Mouse (Mus musculus) cerebellum, postnatal 14 days (tissue): ENCODE results near the gene Dcn.

Experiments used
- DNase-seq, 2 experiments: peaks; one replicate each; pipeline ENCODE4 v3.0.0; 2021; ENCODE audit warnings: mixed read lengths in 2 of 2

Gene Dcn

DNA sequence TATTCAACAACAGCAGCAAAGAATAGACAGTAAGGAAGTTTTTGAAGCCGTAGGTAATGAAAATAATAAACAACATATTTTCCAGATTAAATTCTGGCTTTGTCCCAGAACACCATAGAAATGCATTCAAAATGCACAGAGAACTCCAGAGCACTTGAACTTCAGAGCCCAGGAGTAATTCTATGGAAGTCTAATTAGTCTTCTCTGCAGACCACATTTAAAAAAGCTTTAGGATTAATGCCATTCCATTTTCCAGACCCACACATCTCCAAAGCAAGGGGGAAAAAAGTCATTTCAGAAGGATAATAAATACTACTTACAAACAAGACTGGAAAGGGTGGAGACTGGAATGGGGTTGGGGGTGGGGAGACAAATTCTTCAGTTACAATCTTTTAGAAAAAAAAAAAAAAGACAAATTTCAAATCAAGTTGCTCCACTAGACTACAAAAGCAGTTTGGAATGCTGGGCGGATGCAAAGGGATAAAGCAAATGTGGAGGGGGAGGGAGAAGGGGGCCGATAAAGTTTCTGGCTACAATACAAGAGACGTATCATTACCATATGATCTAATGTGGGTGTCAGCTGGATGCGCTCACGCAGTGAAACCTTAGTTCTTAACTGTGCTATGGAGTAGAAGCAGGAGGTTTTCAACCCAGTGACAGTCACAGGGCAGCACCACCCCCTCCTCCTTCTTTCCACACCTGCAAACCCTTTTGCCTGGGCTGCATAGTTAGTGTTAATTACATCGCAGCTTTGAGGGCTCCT lies at the start of gene Dcn:
Gene Dcn (plus strand): TSS at position 606 of the 763 bp plus-strand sequence.
- peak in 1 of 2 experiments; percentile 1 for DNase-seq

DNA sequence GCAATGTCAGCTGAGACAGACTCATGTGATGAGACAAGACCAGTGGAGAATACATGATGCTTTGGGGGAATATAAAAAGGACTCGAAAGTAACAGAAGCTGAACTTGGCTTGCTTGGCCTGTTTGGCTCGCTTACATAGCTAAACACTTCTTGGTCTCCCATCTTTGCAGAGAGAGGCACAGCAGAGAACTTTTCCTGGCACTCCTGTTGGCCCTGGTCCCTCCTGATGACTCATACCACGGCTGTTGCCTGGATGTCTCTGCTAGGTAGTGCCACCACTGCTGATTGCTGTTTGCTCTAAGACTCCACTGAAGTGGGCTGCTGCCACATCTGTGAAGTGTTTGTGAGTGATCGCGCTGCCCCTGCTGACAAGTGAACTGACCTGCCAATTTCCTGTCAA lies 42.7 kb upstream of the Dcn start:
- DNase-seq, result peak; percentile 24 to 27

DNA sequence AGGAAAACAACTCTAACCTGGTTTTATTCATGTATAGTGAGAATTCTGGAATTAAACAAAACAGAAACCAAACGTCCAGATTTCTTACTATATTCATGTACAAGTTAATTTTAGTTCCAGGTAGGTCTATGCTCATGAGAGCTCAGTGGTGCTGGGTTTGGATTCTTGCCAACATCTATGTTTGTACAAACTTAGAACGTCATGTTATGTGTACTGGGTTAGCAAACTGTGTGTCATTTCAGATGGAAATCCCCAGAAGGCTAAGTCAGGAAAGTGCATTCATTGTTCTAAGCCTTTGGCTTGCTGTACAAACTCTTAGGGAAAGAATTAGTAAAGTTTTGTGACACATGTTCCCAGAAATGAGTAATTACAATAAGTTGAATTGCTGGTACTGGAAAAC lies 37.1 kb upstream of the Dcn start:
- no peak for DNase-seq

DNA sequence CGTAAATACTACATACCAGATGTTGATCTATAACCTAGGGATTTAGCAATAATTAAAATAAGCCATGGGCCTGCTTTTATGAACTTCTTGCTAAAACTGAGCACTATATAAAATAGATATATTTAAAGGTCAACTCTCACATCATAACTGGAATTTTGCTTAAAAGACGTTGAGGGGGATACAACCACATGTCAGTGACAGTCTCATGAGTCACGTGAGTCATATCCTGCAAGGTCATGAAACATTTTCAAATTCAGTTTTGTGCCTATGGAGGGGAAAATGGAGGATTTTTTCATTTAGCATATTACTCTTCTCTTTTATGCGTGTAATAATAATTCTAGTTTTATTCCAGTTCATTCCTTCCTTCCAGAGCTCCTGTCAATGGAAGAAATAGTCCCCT lies 32.9 kb upstream of the Dcn start:
- no peak for DNase-seq

DNA sequence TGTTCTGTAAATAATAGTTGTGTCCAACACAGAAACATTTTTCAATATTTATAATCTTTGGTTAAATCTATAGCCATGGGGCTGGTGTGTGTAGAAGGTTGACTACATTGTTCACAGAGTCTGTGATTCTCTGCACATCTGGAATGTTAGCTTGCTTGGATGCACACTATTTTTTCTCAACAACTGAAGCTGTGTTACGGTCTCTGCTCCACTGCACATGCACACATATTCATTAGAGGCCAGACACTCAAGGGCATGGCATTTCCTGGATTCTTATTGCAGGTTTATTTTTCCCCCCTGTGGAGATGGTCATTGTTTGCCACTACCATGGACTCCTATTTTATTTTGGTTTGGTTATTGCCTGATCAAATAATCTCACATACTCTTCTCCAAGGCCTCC lies 26.5 kb upstream of the Dcn start:
- DNase-seq, result no peak

DNA sequence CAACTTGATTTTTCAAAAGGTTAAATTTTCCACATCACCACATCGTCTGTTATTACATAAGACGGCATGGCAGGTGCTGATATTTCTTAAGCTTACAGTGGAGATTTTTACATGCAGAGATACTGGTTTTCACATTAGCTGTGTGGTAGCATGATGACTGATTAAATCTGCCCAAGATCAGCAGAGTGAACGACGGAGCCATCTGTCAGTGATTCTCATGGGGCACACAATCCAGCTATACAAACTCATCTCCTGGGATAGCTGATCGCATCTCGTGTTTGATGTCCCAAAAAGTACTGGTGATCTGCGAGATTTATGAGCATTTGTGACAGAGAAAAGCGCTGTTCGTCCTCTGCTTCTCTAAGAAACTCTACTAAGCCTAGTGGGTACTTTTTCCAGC lies 25.9 kb upstream of the Dcn start:
- DNase-seq, result peak in 1 of 2 experiments; percentile 17

DNA sequence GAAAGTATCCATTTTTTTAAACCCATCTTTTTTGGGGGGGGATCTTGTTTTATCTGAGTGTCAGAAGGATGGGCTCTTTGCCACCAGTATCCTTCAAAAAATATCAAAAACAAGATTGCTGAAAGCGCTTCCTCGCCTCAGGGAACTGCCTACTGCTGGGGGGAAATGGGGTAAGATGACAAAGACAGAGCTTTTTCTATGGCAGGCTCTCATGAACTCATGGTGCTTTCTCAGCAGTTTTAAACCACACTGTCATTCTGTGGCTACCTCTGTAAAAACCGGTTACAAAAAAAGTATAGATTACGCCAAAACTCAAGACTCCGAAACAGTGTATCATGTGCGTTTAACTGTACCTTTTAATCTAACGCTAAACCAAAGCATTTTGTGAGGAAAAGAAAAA lies 22.4 kb upstream of the Dcn start:
- no peak for DNase-seq

DNA sequence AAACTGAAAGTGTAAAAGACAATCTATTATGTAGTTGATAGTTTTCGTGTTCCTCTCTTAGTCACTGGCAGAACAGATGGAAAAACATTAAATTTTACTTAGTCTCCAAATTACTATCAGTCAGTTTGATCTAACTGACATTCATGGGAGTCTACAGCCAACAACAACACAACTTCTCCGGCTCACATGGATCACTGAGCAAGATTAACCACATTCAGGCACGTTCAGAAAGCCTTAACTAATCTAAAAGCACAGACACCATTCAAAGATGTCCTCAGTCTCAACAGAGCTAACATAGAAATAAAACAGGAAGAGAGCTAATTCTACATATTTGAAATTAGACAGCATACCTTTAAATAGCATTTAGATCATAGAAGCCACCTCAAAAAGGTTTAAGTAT lies 12.6 kb upstream of the Dcn start:
- no peak for DNase-seq

DNA sequence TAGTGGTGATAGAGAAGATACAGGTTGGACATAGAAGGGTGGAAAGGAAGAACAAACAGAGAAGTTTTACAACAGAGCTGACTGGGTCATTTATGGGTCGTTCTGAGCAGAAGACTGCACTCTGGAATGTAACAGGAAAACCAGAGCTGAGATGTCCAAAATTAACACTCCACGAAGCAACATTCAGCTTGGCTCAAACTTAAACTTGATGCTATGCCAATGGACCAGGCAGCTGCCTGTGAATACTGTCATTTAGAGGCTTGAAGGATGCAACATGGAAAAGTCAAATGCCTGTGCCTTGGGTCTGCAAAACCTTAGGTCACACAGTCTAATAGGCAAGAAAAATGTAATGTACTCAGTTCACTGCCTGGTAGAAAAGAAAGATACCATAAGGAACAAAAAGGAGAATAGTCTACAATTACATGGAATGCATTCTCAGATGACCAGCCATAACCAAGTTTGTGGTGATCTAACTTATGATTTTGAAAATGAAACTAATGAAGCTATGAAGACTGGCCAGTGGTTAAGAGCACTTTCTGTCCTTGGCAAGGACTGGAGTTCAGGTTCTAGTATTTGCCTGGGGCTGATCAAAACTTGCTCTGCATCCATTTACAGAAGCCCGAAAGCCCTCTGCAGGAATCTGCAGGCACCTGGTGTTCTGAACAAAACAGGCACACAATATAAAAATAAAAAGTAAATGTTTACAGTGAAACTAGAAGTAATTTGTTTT lies 9.8 kb upstream of the Dcn start:
- peak in 1 of 2 experiments; percentile 18 for DNase-seq

DNA sequence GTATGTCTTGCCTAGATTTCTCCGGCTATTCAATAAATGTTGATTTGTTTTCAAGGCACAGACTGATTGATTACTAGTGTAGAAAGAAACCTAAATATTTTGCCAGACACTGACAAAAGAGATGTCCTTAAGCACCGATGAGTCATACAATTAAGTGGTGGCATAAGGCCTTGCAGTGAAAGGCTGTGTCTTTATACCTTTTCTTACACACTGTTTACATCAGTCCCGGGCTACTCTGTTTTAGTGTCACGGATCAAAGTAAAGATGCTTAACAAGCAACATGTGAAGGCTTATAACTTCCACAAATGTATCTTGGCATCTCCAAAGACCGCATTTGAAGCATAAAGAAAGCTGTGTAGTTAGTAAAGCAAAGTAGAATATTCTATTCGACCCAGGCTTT lies 3.9 kb upstream of the Dcn start:
- no peak for DNase-seq

DNA sequence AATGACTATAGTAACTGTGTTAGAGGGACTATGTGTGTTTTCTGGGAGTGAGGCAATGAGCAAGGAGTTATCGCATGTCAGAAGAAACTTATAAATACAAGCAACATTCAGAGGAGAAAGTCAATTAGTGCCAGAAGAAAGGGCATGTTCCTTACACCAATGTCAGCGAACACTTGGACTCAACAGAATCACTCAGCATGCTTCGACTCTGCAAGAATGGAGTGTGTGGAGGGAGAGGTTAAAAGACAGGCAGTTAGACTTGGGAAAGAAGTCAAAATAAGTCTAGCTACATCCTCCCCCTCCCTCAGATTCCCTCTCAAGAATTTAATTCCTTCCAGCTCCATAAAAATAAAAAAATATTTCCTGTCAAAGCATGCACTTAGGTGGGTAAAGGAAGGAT lies 1.1 kb upstream of the Dcn start:
- no peak for DNase-seq

DNA sequence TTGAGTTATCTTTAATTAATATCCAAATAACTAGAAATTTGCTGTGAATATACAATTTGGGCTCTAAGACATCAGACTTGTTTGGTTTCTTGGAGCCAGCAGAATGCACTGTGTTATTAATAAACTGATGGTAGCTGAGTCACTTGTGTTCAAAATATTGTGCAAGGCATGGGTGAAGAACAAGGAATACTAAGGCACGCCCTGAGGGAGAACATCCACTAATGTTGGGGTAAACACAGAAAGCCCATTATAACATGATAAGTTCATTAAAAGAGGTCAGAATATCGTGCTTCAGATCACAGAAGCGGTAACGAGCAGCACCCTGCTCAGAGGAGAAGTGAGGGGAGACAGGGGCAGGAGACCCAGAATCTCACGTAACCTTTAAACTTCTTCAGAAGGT lies 2.7 kb downstream of the Dcn start:
- no peak for DNase-seq

DNA sequence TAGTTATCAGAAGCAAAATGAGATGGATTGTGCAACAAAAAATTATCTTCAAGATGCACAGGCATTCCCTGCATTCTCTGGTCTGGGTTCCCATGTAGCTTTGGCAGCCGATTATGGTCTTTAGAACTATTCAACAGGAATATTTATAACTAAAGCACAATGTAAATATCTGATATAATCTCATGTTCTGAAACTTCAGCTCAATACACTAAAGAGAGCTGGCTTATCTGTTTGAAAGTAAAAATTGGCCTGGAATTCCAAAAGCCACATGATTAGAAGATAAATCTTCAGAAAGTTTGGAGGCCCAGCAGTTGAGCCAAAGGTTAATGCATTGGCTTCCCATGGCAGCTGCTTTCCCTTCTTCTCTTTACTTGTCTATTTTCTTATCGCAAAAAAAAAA lies 4.6 kb downstream of the Dcn start:
- DNase-seq, result no peak

DNA sequence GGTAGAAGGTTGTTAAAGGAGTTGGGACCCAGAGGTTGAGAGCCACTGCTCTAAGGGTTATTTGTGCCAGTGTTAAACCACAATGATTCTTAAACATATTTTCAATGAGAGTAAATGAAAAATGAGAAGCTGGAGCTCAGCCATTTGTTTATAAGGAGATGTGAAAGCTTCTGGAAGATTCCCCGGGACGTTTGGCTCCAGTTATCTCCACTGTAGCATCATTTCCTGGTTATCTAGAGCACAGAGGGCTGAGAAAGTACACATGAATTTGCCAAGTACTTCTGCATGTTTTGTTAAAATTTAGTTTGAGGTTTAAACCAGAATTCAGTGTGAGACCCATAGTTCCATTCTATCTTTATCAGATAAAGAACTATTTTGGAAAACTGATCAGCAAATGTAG lies 5.7 kb downstream of the Dcn start:
- DNase-seq, result no peak

DNA sequence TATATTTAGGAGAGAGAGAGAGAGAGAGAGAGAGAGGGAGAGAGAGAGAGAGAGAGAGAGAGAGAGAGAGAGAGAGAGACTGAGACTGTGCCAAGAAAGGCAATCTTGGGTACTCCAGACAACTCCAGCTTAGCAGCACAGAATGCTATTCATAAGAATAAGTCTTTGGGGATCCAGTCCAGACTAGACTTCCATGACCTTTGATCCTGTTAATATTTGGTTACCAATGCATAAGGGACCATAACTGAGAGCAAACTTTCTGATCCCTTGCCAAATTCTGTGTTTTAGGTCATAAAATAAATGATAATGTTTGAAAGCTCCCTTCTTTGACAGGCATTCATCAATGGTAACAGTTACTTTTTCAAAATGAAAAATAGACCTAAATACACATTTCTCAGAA lies 6.7 kb downstream of the Dcn start:
- no peak for DNase-seq

DNA sequence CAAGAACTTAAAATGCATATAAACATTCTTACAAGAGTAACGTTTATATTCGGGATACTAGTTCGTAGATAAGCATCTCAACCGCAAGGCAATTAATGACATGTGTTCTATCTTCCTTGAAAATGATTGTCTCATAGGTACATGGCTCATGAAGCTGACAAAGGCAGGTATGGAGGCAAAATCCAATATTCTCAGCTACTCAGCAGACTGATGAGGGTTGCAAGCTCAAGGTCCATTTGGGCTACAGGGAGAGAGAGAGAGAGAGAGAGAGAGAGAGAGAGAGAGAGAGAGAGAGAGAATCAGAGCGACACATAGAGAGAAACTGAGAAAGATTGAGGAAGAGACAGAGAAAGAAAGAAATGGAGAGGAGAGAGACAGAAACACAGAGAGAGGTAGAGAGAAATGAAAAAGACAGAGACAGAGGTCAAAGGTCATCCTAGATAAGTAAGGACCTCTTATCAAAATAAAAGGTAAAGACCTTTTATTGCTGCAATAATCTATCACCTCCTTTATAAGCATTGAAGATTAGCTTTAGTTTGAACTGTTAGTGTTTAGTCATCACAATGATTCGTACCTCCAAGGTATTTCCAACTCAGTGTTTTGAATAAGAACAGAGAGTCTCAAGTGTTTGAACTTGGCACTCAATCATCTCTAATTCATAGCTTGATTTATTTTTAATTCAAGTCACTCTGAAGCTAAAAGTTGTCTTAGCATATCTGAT lies 8.0 kb downstream of the Dcn start:
- DNase-seq, result no peak

DNA sequence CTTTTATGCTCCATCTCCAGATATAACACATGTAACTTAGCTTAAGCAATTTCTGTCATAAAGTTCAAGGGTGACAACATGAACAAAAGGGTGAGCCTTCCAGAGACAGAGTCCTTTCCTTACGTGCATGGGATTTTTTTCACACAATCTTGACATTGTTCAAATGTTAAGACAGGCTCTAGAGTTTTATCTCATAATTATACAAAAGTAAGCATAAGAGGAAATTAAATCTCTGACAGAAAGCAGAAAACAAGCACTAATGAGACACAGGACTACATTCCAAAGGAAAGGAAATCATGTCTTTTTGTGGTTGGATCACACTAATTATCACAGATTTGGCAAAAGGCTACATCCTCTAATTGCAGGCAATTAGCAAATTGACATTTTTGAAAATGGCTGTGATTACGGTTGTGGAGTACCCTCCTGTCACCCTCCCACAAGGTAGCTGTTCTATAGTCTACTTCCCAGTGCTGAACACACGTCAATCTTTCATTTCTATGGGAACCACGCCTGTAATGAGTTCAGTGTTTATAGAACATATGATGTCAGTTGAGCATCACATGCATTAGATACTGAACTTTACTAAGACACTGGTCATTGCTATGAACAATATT lies 13.1 kb downstream of the Dcn start:
- no peak for DNase-seq

DNA sequence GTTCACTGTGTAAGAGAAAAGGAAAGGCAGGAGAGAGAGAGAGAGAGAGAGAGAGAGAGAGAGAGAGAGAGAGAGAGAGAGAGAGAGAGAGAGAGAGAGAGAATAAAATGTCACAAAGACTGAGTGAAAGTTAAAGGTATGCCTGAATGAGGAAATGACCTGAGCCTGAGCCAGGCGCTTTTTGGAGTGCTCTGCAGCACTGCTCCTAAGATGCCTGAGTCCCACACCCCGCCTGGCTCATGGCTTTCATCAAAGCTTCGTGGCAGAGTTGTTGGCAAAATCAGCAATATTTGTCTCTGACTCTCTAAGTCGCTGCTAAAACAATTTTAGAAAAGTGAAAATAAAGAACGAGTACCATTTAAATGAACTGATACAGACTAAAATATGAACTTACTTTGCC lies 18.2 kb downstream of the Dcn start:
- DNase-seq, result no peak

DNA sequence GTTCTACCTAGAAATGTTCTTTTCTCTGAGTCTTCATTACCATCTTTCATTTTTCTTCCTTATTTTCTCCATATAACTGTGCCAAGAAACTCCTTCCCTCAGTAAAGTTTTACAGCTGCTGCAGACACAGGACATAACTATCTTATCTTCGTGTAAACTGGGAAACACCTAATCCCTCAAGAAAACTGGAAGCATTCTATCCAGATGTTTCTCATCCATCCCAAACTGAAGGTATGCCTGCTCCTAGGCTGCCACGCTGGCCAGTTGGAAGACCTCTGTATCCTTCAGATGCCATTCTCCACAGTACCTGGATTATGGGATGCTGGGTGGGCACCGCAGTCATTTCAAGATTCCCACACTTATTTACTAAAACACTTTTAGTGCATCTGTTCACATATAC lies 44.0 kb downstream of the Dcn start:
- DNase-seq, result no peak

DNA sequence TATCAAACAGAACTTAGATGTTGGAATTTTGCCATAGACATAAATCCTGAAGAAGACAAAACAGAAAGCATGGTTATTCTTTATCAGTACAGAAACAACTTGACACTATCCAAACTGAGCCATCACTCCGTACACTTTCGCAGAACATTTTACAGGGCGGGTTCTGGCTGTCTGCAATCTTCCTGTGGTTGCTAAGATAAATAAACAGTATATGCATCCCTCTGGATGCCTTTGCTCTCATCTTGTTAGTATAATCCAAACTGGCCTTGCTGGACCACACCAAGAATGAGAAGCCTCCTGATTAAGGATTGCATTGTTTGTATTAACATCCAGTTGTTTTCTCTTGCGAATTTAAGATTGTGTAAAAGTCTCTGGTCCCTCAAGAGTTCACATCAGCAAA lies 56.3 kb downstream of the Dcn start:
- DNase-seq, result no peak

DNA sequence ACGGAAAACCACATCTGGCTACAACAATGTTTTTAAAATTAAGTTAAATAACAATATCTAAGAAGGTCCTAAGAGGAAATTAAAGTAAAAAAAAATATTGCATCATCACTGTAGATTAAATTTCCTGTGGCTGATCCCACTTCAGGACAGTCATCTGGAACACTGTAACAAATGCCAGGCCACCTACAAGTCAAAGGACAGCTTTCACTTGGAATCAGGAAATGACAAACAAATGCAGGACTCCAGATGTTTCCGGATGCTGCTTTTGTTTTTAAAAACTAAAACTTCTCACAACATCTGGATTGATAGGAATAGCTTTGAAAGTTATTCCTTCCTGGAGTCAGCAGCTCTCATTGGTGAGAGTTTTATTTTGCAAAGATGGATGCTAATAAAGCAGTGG lies 57.5 kb downstream of the Dcn start:
- DNase-seq, result no peak

DNA sequence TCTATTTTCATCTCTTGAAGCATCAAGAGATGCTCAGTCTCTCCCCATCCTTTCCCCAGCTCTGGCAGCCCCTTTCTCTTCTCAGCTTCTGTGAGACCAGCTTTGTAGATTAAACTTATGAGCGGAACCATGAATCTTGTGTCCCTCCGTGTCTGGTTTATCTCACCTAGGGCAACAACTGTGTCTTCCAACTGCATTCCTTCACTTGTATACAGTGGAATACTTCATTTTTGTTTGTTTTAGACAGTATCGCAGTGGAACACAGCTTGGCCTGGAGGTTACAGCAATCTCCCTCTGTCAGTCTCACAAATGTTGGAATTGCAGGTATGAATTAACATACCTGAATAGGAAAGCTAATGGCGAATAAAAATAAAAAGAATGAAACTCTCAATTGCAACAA lies 58.8 kb downstream of the Dcn start:
- DNase-seq, result no peak

DNA sequence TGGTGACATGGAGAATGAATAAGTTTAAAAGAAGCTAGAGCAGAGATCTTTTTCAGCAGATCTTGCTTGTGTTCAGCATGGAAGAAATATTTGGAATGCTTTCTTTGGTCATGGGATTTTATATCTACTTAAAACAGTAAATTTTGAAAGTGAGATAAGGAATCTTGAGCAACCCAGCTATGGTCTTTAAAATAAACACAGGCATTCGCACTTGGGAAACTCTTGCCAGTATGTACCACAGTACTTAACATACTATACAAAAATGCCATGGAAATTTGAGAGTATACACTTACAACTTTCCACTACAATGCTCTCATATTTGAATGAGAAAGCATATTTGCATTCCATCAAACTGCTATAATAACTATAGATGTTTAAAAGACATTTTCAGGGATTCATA lies 68.3 kb downstream of the Dcn start:
- DNase-seq, result no peak
